Mouse (Mus musculus): ENCODE measurements around the gene C1qtnf5. TPM values are rescaled to one million over a fixed set of nuclear protein-coding genes. Genes with fewer than 3 reads are reported as not detected.

The C1qtnf5 gene
- polyA plus RNA-seq, 1 experiment from 2014 or later, result 8.7 TPM

DNA sequence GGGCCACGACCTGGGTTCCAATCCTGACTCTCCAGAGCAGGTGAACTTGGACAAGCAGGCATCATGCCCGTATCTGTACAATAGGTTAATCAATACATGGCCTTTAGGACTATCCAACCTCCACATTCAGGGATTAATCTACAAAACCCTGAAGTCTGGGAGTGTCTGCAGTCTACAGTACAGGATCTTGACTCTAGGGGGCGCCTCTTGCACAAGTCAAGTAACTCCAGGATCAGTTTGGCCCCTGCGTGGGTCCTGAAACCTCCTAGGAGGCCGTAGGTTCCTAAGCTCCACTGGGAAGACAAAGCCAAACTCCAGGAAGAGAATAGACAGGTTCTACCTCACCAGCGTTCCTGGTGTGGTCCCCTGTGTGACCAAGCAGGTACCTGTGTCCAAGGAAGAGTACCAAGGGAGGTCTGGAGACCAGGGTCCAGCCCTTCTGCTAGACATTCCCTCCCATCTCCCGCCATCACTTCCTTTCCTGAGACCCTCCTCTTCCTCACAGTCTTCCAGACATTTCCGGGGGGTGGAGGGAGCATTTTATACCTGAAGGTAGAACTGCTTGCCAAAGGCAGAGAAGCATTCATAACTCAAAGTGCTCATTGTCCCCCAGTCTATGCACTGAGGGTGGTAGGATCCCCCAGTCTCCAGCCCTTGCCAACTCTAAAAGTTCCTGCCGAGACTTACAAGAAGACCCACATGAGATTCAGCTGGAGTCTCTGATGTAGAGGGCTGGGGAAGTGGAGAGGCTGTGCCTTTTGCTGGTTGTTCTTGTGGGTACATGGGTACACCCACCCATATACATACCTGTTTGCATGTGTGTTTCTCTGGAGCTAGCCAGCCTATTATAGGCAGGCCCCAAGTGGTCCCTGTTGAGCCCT, 32.4 kb upstream of the C1qtnf5 start:
- Histone ChIP-seq H3K27me3 (no peaks in the 10 kb centered on the region), H3K4me2 (no peak overlapping the region), H3K27ac (replicated peaks) (no peak overlapping the region), H3K4me3 (no peak overlapping the region), H3K4me1 (replicated peaks) (peaks cover 31% of the 10 kb centered on the region), H3K9me3 (no peaks in the 10 kb centered on the region), H3K36me3 (no peaks in the 10 kb centered on the region), H3K9ac (no peak overlapping the region)
- no peak for ATAC-seq (ENCODE audit: low FRiP score, low read depth)
- WGBS, result 61% methylated on average over 9 of the region's 9 CpGs

DNA sequence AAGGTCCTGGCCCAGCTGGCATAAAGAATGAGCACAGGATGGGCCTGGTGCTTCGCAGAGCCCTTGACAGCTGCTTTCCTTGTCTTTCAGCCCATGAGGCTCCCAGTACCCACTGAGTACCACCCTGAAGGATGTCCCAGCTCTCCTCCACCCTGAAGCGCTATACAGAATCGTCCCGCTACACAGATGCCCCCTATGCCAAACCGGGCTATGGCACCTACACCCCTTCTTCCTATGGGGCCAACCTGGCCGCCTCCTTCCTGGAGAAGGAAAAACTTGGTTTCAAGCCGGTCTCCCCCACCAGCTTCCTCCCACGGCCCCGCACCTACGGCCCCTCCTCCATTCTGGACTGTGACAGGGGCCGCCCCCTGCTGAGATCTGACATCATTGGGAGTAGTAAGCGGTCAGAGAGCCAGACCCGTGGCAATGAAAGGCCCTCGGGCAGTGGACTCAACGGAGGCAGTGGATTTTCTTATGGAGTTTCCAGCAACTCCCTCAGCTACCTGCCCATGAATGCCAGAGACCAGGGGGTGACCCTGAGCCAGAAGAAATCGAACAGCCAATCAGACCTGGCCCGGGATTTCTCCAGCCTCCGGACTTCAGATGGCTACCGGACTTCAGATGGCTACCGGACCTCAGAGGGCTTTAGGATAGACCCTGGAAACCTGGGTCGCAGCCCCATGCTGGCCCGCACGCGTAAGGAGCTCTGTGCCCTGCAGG, 31.6 kb upstream of the C1qtnf5 start:
- 70% methylated on average over 24 of the region's 24 CpGs for WGBS
- H3K4me1 ChIP-seq (replicated peaks), result peaks cover 31% of the 10 kb centered on the region
- no peaks in the 10 kb centered on the region for H3K9me3 ChIP-seq
- no peak for ATAC-seq (ENCODE audit: low FRiP score, low read depth)
- no peak overlapping the region for H3K4me3 ChIP-seq
- H3K4me2 ChIP-seq, result no peak overlapping the region
- H3K36me3 ChIP-seq, result no peaks in the 10 kb centered on the region
- H3K27me3 ChIP-seq, result no peaks in the 10 kb centered on the region
- no peak overlapping the region for H3K27ac ChIP-seq (replicated peaks)
- H3K9ac ChIP-seq, result no peak overlapping the region

DNA sequence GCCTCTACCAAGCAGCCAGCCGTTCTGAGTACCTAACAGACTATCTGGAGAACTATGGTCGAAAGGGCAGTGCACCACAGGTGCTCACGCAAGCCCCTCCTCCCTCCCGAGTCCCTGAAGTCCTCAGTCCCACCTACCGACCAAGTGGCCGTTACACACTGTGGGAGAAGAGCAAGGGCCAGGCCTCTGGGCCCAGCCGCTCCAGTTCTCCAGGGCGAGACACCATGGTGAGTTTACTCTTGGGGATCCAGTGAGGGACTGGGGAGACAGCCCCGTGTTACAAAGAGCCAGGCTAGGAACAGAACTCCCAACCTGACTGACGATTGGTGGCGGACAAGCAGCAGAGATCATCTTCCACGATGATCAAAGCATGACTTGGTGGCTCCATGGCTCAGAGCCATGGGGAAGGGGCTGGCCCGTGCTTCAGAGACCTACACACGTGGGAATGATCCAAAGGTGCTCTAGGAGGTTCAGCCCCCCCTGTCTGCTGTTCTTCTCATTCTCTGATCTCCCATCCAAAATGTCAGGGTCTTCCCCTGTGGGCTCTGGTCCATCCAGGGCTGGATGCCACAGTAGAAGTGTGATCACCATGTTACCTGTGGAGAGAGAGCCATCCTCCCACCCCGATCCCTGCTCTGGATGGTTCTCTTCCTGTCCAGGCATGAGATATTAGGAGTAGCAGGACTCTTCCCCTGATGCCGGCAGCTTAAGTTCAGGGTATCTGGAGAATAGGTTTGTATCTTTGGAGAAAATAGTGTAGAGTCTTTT, 30.9 kb upstream of the C1qtnf5 start:
- H3K4me2 ChIP-seq, result no peak overlapping the region
- peaks cover 31% of the 10 kb centered on the region for H3K4me1 ChIP-seq (replicated peaks)
- ATAC-seq (ENCODE audit: low FRiP score, low read depth), result no peak
- no peaks in the 10 kb centered on the region for H3K36me3 ChIP-seq
- no peak overlapping the region for H3K4me3 ChIP-seq
- 70% methylated on average over 16 of the region's 16 CpGs for WGBS
- no peaks in the 10 kb centered on the region for H3K27me3 ChIP-seq
- H3K9me3 ChIP-seq, result no peaks in the 10 kb centered on the region
- no peak overlapping the region for H3K27ac ChIP-seq (replicated peaks)
- H3K9ac ChIP-seq, result no peak overlapping the region

- no peak overlapping the region for H3K27ac ChIP-seq (replicated peaks)
- H3K4me2 ChIP-seq, result no peak overlapping the region
- H3K4me3 ChIP-seq, result no peak overlapping the region
- no peak overlapping the region for H3K9ac ChIP-seq
- no peaks in the 10 kb centered on the region for H3K9me3 ChIP-seq
- 16% methylated on average over 5 of the region's 5 CpGs for WGBS
- H3K27me3 ChIP-seq, result no peaks in the 10 kb centered on the region
- peaks cover 29% of the 10 kb centered on the region for H3K4me1 ChIP-seq (replicated peaks)
- no peaks in the 10 kb centered on the region for H3K36me3 ChIP-seq
- ATAC-seq (ENCODE audit: low FRiP score, low read depth), result no peak
Observed at GRCm38 (mm10) chr9:44076764-44077120, 30.3 kb upstream of the C1qtnf5 start.

GRCm38 (mm10) chr9:44077266-44077910, 29.7 kb upstream of the C1qtnf5 start:
- peaks cover 3% of the 10 kb centered on the region; the same call in 1 of the 2 replicates for H3K27me3 ChIP-seq
- H3K4me3 ChIP-seq, result no peak overlapping the region
- WGBS, result 86% methylated on average over 11 of the region's 11 CpGs
- H3K9me3 ChIP-seq, result no peaks in the 10 kb centered on the region
- no peak overlapping the region for H3K27ac ChIP-seq (replicated peaks)
- peaks cover 22% of the 10 kb centered on the region for H3K4me1 ChIP-seq (replicated peaks)
- H3K9ac ChIP-seq, result no peak overlapping the region
- no peaks in the 10 kb centered on the region for H3K36me3 ChIP-seq
- ATAC-seq (ENCODE audit: low FRiP score, low read depth), result no peak
- H3K4me2 ChIP-seq, result no peak overlapping the region

DNA sequence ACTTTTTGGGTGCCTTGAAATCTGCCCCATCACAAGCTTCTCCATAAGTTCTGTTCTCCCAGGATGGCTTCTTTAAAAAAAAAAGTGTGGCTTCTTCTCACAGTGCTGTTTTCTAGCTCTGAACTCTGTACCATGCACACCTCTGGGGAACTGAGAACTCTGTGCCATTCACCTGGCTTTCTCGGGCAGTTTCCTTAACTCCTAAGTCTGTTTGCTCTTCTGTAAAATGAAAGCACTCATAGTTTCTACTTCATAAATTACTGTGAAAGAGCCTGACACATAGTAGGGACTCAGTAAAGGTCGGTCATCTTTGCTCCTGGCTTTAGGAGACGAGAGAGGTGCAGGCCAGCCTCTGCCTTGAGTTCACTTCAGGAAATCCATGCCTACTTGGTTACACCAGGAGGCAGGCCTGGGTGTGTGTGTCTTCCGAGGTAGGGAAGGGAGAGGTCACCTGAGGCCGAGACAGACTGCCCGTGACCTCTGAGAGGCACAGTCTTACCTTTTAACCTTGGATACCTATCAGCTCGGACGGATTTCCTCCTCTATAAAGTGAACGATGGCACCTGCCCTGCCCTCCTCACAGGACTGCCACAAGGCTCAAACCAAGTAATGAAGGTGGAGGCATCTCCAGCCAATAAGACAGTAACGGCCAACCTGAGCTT, 28.8 kb upstream of the C1qtnf5 start:
- 85% methylated on average over 10 of the region's 10 CpGs for WGBS
- no peaks in the 10 kb centered on the region for H3K36me3 ChIP-seq
- no peaks in the 10 kb centered on the region for H3K9me3 ChIP-seq
- H3K27ac ChIP-seq (replicated peaks), result no peak overlapping the region
- peaks cover 18% of the 10 kb centered on the region for H3K4me1 ChIP-seq (replicated peaks)
- H3K27me3 ChIP-seq, result peaks cover 10% of the 10 kb centered on the region
- H3K4me2 ChIP-seq, result 0 out of 2 replicates have a peak overlapping the region, but pooled peaks have one; percentile 6
- no peak for ATAC-seq (ENCODE audit: low FRiP score, low read depth)
- H3K4me3 ChIP-seq, result no peak overlapping the region
- H3K9ac ChIP-seq, result no peak overlapping the region

DNA sequence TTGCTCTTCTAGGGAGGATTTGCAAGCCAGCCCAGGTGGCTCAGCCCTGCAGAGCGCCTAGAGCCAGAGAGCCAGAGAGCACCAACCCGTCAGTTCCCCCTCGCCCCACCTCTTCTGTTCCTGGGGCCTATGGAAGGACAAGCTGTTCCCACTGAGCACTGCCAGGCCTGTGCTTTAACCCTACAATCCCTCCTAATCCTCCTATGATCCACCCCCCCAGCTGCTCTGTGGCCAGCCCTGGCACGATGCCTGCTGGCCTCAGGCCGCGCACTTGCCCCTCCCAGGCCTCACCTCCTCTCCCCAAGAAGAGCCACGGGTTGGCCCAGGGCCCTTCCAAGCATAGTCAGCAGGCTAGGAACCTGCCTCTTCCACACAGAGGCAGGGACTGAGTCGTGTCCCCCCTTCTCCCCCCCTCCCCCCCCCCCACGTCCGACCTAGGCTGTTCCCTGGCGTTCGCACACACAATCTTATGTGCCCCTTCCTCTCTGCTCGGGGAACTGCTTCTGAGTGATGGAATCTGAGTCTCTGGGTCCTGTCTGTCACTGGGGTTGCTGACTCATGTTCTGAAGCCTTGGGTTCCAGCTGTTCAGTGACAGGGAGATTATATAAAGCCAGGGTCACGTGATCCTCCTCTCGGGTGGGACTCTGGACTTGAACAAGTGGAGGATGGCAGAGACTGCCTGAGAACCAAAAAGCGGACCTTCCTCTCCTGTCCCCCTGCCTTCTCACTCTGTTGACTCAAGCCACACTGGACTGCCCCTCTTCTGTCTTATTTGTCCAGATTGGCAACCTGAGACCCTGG, 27.9 kb upstream of the C1qtnf5 start:
- ATAC-seq (ENCODE audit: low FRiP score, low read depth), result peak; percentile 73
- no peak overlapping the region for H3K27ac ChIP-seq (replicated peaks)
- H3K4me3 ChIP-seq, result no peak overlapping the region
- 0 out of 2 replicates have a peak overlapping the region, but pooled peaks have one; percentile 6 for H3K4me2 ChIP-seq
- H3K9me3 ChIP-seq, result no peaks in the 10 kb centered on the region
- WGBS, result 41% methylated on average over 15 of the region's 16 CpGs
- H3K27me3 ChIP-seq, result peaks cover 14% of the 10 kb centered on the region
- no peak overlapping the region for H3K9ac ChIP-seq
- H3K36me3 ChIP-seq, result no peaks in the 10 kb centered on the region
- H3K4me1 ChIP-seq (replicated peaks), result peaks cover 24% of the 10 kb centered on the region

DNA sequence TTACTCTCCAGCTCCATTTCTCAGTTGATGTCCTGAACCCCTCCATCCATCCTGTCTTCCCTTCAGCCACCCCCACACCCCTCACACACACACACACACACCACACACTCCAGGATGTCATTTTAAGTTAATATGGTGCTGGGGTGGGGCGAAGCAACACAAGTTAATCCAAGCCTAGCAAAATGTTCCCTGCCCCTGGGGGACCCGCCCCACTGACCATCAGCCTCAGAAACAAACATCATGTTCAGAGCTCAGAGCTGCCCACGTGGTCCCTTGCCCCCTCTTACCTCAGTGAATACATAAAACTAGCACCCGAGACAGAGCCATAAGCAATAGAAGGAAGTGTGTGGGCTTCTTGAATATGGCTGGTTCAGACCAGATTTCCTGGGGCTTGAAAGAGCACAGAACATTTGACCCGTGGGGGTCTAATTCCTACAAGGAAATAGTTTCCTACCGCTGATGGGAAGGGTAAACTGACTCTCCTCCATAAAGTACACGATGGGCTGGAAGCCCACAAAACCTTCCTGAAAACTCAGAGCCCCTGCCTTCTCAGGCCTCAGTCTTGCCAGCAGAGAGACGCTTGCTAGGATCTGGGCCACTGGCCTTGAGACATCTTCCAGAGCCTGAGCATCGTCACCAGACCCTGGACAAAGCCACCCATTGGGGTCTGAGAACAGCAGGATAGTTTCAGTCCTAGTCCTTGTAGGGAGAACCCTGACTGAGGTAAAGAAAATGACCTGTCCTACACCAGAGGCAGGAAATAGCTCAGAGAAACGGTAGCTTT, 26.9 kb upstream of the C1qtnf5 start:
- Histone ChIP-seq H3K4me2 (no peak overlapping the region), H3K9me3 (no peaks in the 10 kb centered on the region), H3K27ac (replicated peaks) (no peak overlapping the region), H3K9ac (no peak overlapping the region), H3K4me3 (no peak overlapping the region), H3K27me3 (peaks cover 14% of the 10 kb centered on the region), H3K4me1 (replicated peaks) (peaks cover 34% of the 10 kb centered on the region), H3K36me3 (no peaks in the 10 kb centered on the region)
- ATAC-seq (ENCODE audit: low FRiP score, low read depth), result no peak
- WGBS, result 77% methylated on average over 10 of the region's 10 CpGs

- H3K4me1 ChIP-seq (replicated peaks), result peaks cover 41% of the 10 kb centered on the region
- no peak overlapping the region for H3K27ac ChIP-seq (replicated peaks)
- H3K9me3 ChIP-seq, result no peaks in the 10 kb centered on the region
- WGBS, result 67% methylated on average over 5 of the region's 5 CpGs
- H3K36me3 ChIP-seq, result no peaks in the 10 kb centered on the region
- H3K4me2 ChIP-seq, result no peak overlapping the region
- peaks cover 18% of the 10 kb centered on the region for H3K27me3 ChIP-seq
- ATAC-seq (ENCODE audit: low FRiP score, low read depth), result no peak
- no peak overlapping the region for H3K9ac ChIP-seq
- H3K4me3 ChIP-seq, result no peak overlapping the region
Observed at GRCm38 (mm10) chr9:44080953-44081352, 26.1 kb upstream of the C1qtnf5 start.

- Histone ChIP-seq H3K9ac (no peak overlapping the region), H3K36me3 (no peaks in the 10 kb centered on the region), H3K27me3 (peaks cover 24% of the 10 kb centered on the region), H3K27ac (replicated peaks) (no peak overlapping the region), H3K4me3 (no peak overlapping the region), H3K9me3 (no peaks in the 10 kb centered on the region), H3K4me1 (replicated peaks) (peaks cover 41% of the 10 kb centered on the region), H3K4me2 (no peak overlapping the region)
- ATAC-seq (ENCODE audit: low FRiP score, low read depth), result no peak
- 82% methylated on average over 5 of the region's 5 CpGs for WGBS
Observed at GRCm38 (mm10) chr9:44081581-44081980, 25.5 kb upstream of the C1qtnf5 start.
